Mouse (Mus musculus): ENCODE results near the gene Nt5dc2. TPM values are rescaled to one million over a fixed set of nuclear protein-coding genes. Genes with fewer than 3 reads are reported as not detected.

Nt5dc2 gene
- polyA plus RNA-seq, 1 experiment from 2014 or later = 350 TPM

DNA sequence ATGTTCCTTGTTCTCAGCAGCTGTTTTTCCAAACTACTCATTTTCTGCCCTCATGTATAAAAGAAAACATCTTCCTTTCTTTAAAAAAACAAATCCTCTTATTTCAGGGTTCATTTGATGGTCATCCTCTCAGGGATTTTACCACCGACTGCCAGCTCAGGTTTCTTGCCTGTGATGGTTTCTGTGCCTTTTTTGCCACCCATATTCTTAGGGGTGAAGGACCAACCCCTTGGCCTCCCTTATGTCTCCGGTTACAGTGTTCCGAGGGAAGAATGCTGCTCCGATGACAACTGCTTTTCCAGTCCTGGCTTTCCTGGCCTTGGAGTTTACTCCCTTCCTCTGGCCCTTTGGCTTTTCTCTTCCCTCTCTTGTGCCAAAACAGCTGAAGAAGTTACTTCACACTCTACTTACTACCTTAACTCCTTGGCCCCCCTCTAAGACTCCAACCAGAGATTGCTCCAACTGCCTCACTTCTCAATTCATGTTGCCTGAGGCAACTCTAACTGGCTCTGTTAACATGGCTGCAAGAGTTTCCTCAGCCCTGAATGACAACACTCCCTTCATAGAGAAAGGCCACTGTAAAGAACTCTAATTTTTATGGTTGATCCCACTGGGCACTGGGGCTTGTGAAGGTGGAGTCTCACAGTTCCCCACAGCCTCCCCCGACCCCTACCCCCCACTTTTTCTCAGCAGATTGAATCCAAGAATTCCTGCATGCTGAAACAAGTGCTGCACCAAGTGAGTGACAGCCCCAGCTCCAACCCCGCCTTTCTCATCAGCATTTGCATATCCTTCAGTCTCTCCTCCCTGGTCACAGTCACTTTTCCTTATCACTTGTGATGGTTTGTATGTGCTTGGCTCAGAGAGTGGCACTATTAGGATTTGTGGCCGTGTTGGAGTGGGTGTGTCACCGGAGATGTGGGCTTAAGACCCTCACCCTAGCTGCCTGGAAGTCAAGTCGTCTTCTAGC lies 5.5 kb upstream of the Nt5dc2 start:
- ATAC-seq (ENCODE audit: low FRiP score, low TSS enrichment) = no peak
- peak overlapping the region; percentile 90 for H3K27ac ChIP-seq (ENCODE audit: low read length)

DNA sequence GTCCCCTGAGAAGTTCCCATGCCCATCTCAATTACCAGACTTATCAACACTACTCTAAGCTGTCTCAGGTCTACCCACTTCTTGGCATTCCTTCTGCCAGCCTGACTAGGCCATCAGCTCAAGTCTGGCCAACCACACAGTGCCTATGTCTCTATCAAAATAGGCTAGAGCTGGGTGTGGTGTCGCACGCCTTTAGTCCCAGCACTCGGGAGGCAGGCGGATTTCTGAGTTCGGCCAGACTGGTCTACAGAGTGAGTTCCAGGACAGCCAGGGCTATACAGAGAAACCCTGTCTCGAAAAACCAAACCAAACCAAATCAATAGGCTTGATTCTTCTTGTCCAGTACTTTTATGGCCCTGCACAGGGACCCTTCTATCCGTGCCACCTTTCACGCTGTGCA lies 4.0 kb upstream of the Nt5dc2 start:
- no peak overlapping the region for H3K9ac ChIP-seq (replicated peaks; ENCODE audit: low read length)
- H3K27me3 ChIP-seq (ENCODE audit: insufficient read depth, low read length) = no peaks in the 10 kb centered on the region
- H3K9me3 ChIP-seq (ENCODE audit: low read length) = no peaks in the 10 kb centered on the region
- peak overlapping the region; percentile 30 for H3K4me2 ChIP-seq (replicated peaks; ENCODE audit: low read depth, low read length)
- peaks cover 6% of the 10 kb centered on the region; the same call in 1 of the 2 replicates for H3K36me3 ChIP-seq (ENCODE audit: insufficient read depth, low read length)
- H3K4me3 ChIP-seq (ENCODE audit: low read length) = no peak overlapping the region
- 93% methylated on average over 8 of the region's 8 CpGs for WGBS
- peaks cover 48% of the 10 kb centered on the region for H3K4me1 ChIP-seq (ENCODE audit: insufficient read depth, low read length)
- no peak overlapping the region; the same call in 1 of the 2 replicates for H3K27ac ChIP-seq (ENCODE audit: low read length)
- ATAC-seq (ENCODE audit: low FRiP score, low TSS enrichment) = no peak

More for the DNA sequence above, 5.5 kb upstream of the Nt5dc2 start:
- Histone ChIP-seq H3K9me3 (ENCODE audit: low read length) (no peaks in the 10 kb centered on the region), H3K4me1 (ENCODE audit: insufficient read depth, low read length) (peaks cover 45% of the 10 kb centered on the region), H3K9ac (replicated peaks; ENCODE audit: low read length) (peak overlapping the region; percentile 43), H3K27me3 (ENCODE audit: insufficient read depth, low read length) (no peaks in the 10 kb centered on the region), H3K36me3 (ENCODE audit: insufficient read depth, low read length) (peaks cover 10% of the 10 kb centered on the region; the same call in 1 of the 2 replicates), H3K4me2 (replicated peaks; ENCODE audit: low read depth, low read length) (peak overlapping the region; percentile 30; the same call in 1 of the 2 replicates), H3K4me3 (ENCODE audit: low read length) (no peak overlapping the region)
- WGBS = 29% methylated on average over 9 of the region's 9 CpGs

DNA sequence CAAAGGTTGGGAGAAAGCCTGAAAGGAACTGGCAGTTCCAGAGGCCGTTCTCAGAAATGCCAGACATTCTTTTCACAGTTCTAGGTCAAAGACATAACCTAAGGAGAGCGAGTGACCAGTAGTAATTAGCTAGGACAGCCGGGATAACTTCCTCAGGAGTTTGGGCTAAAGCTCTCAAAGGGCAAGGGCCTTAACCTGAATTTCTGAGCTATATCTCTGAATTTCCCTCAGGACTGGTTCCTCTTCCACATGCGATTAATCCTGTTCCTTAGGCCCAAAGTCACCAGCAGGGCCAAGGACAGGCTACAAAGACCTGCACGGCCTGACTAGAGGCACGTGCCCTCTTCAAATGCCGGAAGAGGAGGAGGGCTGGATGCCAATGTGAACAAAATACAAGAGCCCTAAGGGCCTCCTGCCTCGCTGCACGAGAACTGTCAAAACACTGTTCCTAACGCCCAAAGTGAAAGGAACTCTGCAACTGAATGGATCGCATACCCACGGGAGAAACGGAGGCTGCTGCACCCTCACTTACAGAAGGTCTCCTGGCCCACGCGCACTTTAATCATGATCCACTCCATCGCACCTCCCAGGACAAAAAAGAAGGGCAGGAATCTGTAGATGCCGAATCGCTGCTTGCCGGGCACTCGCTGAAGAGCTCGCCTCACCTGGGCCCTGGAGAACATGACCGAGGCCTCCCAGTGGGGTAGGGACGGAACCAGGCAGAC lies 2.6 kb upstream of the Nt5dc2 start:
- no peak for ATAC-seq (ENCODE audit: low FRiP score, low TSS enrichment)
- no peaks in the 10 kb centered on the region for H3K27me3 ChIP-seq (ENCODE audit: insufficient read depth, low read length)
- H3K4me1 ChIP-seq (ENCODE audit: insufficient read depth, low read length) = peaks cover 62% of the 10 kb centered on the region
- H3K9me3 ChIP-seq (ENCODE audit: low read length) = no peaks in the 10 kb centered on the region
- peak overlapping the region; percentile 94 for H3K27ac ChIP-seq (ENCODE audit: low read length)
- WGBS = under 1% methylated on average over 23 of the region's 23 CpGs
- H3K36me3 ChIP-seq (ENCODE audit: insufficient read depth, low read length) = no peaks in the 10 kb centered on the region
- H3K4me3 ChIP-seq (ENCODE audit: low read length) = peak overlapping the region; percentile 88
- peak overlapping the region; percentile 91 for H3K4me2 ChIP-seq (replicated peaks; ENCODE audit: low read depth, low read length)
- peak overlapping the region; percentile 94 for H3K9ac ChIP-seq (replicated peaks; ENCODE audit: low read length)

DNA sequence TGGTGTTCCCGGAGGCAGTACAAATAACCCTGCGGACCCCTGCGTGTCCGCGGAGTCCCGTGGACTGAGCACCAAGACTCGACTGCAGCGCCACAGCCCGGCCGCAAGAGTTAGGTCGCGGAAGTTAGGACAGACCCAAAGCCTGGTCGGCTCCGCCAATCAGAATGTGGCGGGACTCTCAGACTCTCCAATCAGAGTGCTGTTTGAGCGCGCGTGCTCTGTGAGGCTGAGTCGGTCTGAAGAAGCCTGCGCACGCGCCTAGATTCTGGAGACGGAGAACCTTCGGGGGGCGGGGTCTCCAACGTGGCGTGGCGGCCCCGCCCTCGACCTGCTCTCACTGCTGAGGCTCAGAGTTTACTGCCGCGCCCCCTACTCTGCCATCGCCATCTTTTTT lies 2.0 kb upstream of the Nt5dc2 start, which contains the start of gene Smim4:
Gene Smim4, minus strand, starts transcription at position 131 of the 394 bp plus-strand sequence.
- H3K36me3 ChIP-seq (ENCODE audit: insufficient read depth, low read length) = no peaks in the 10 kb centered on the region
- H3K4me3 ChIP-seq (ENCODE audit: low read length) = peak within 1 kb of the TSS; percentile 88
- H3K9me3 ChIP-seq (ENCODE audit: low read length) = no peaks in the 10 kb centered on the region
- H3K4me2 ChIP-seq (replicated peaks; ENCODE audit: low read depth, low read length) = peak within 1 kb of the TSS; percentile 91
- WGBS = under 1% methylated on average over 33 of the region's 33 CpGs
- peaks cover 68% of the 10 kb centered on the region for H3K4me1 ChIP-seq (ENCODE audit: insufficient read depth, low read length)
- peak within 1 kb of the TSS; percentile 94 for H3K9ac ChIP-seq (replicated peaks; ENCODE audit: low read length)
- peak within 1 kb of the TSS; percentile 95 for H3K27ac ChIP-seq (ENCODE audit: low read length)
- peak; percentile 95 for ATAC-seq (ENCODE audit: low FRiP score, low TSS enrichment)
- no peaks in the 10 kb centered on the region for H3K27me3 ChIP-seq (ENCODE audit: insufficient read depth, low read length)

DNA sequence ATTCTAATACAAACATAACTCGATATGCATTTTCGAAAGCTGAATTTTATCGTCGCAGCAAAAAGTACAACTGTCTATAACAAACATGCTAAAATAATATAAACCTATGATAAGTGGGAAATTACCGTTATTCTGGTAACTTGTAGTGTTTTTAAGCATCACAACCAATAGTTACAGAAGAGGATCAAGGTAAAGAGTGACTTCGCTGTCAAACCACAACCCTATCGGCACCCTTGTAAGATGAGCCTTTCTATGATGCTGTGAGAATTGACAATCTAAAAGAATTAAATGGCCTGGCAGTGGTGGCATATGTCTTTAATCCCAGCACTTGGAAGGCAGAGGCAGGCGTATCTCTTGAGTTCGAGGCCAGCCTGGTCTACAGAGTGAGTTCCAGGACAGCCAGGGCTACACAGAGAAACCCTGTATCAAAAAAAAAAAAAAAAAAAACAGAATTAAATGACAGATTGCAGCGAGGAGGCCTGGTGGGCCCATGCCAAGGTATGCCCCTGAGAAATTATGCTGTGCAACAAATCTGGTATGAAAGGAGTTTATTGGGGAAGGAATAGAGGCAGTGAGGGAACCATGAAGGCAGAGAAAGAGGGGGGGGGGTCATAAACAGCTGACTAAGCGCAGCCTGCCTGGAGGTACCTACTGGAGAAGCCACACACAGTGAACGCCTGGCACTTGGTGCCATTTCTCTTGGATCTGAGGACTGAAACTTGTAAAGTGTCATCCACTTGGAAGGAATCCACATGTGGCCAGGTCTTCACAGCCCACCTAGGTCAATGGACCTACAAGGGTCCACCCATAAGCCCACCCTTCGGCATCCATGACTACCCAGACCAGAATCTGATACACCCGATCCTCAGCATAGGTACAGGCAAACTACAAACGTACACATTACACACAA lies 1.3 kb upstream of the Nt5dc2 start:
- H3K9me3 ChIP-seq (ENCODE audit: low read length) = no peaks in the 10 kb centered on the region
- H3K36me3 ChIP-seq (ENCODE audit: insufficient read depth, low read length) = 0 out of 2 replicates have a peak, but pooled peaks cover under 1% of the 10 kb centered on the region
- no peak for ATAC-seq (ENCODE audit: low FRiP score, low TSS enrichment)
- 0 out of 2 replicates have a peak overlapping the region, but pooled peaks have one; percentile 94 for H3K9ac ChIP-seq (replicated peaks; ENCODE audit: low read length)
- peaks cover 71% of the 10 kb centered on the region for H3K4me1 ChIP-seq (ENCODE audit: insufficient read depth, low read length)
- H3K4me2 ChIP-seq (replicated peaks; ENCODE audit: low read depth, low read length) = peak overlapping the region; percentile 91
- 66% methylated on average over 15 of the region's 15 CpGs for WGBS
- H3K27me3 ChIP-seq (ENCODE audit: insufficient read depth, low read length) = no peaks in the 10 kb centered on the region
- H3K4me3 ChIP-seq (ENCODE audit: low read length) = peak overlapping the region; percentile 88
- H3K27ac ChIP-seq (ENCODE audit: low read length) = peak overlapping the region; percentile 95

DNA sequence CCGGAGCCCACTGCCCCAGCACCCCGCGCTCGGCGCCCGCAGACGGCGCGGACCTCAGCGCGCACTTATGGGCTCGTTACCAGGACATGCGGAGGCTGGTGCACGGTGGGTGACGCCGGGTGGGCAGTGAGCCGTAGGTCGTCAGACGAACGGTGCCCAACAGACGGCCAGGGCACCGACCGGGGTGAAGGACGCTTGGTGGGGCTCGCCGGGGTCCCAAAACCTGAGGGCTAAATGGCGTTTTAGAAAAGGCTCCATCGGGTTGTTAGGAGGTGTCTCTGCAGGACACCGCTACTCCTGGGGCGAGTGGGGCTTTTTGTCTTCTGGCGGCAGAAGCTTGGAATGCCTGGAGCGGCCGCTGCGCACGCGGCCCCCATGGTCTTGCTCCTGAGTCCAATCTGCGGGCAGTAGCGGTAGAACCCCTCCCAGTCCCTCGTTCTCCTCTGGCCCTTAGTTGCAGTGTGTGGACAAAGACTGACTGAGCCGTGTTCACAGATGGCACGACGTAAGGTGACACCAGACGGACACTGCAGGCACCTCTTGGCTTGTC lies 494 bp downstream of the Nt5dc2 start:
- H3K27ac ChIP-seq (ENCODE audit: low read length) = peak overlapping the region; percentile 95
- H3K4me2 ChIP-seq (replicated peaks; ENCODE audit: low read depth, low read length) = peak overlapping the region; percentile 90
- H3K9me3 ChIP-seq (ENCODE audit: low read length) = no peaks in the 10 kb centered on the region
- H3K27me3 ChIP-seq (ENCODE audit: insufficient read depth, low read length) = no peaks in the 10 kb centered on the region
- ATAC-seq (ENCODE audit: low FRiP score, low TSS enrichment) = no peak; the same call in 1 of the 2 replicates
- peaks cover 54% of the 10 kb centered on the region for H3K4me1 ChIP-seq (ENCODE audit: insufficient read depth, low read length)
- peaks cover 18% of the 10 kb centered on the region for H3K36me3 ChIP-seq (ENCODE audit: insufficient read depth, low read length)
- H3K9ac ChIP-seq (replicated peaks; ENCODE audit: low read length) = peak overlapping the region; percentile 94
- WGBS = under 1% methylated on average over 43 of the region's 43 CpGs
- H3K4me3 ChIP-seq (ENCODE audit: low read length) = peak overlapping the region; percentile 97

DNA sequence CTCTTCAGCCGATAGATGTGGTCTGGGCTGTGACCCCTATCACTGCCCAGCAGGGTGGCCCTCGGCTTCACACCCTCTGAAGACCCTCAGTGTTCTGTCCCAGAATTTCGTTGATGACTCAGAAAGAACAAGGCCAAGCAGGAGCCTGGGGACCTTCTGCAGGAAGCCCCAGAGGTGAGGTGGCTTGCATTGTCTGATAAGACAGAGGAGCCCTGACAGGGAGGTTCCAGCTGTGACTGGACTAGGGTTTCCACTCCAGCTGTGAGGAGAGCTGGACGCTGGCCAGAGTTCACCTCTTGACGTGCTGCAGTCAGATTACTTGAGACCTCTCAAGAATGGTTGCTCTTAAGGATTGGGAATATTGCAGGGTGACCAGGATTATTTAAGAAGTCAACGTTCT lies 1.2 kb downstream of the Nt5dc2 start:
- H3K4me3 ChIP-seq (ENCODE audit: low read length) = peak overlapping the region; percentile 97
- ATAC-seq (ENCODE audit: low FRiP score, low TSS enrichment) = no peak
- H3K9me3 ChIP-seq (ENCODE audit: low read length) = no peaks in the 10 kb centered on the region
- H3K4me1 ChIP-seq (ENCODE audit: insufficient read depth, low read length) = peaks cover 52% of the 10 kb centered on the region
- peaks cover 25% of the 10 kb centered on the region for H3K36me3 ChIP-seq (ENCODE audit: insufficient read depth, low read length)
- H3K27ac ChIP-seq (ENCODE audit: low read length) = no peak overlapping the region
- peak overlapping the region; percentile 90 for H3K4me2 ChIP-seq (replicated peaks; ENCODE audit: low read depth, low read length)
- H3K9ac ChIP-seq (replicated peaks; ENCODE audit: low read length) = peak overlapping the region; percentile 94
- WGBS = 4% methylated on average over 6 of the region's 6 CpGs
- no peaks in the 10 kb centered on the region for H3K27me3 ChIP-seq (ENCODE audit: insufficient read depth, low read length)

DNA sequence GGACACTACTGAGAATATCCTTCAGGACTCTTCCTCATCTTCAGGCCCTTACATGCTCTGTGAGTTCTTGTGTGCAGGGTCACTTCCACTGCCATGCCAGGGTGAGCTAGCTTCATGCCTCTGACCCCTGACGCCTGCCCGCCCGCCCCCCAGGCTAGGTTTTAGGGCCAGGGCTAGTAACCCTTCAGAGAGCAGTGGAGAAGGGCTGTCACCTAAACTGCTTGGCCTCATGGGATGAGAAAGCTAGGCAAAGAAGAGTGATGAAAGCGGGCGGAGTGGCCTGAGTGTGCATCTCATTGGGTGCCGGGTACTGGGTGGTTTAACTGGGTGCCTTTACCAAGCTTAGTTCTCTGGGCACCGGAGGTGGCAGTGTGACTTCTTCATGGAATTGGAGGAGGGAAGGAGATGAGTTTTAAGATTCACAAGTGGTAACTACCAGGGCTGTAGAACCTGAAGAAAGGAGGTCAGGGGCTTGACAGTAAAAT lies 1.7 kb downstream of the Nt5dc2 start:
- WGBS = 68% methylated on average over 7 of the region's 7 CpGs

More for the DNA sequence above, 1.7 kb downstream of the Nt5dc2 start:
- no peaks in the 10 kb centered on the region for H3K9me3 ChIP-seq (ENCODE audit: low read length)
- peak overlapping the region; percentile 94 for H3K9ac ChIP-seq (replicated peaks; ENCODE audit: low read length)
- H3K27me3 ChIP-seq (ENCODE audit: insufficient read depth, low read length) = no peaks in the 10 kb centered on the region
- peaks cover 30% of the 10 kb centered on the region for H3K36me3 ChIP-seq (ENCODE audit: insufficient read depth, low read length)
- H3K27ac ChIP-seq (ENCODE audit: low read length) = peak overlapping the region; percentile 33; the same call in 1 of the 2 replicates
- H3K4me1 ChIP-seq (ENCODE audit: insufficient read depth, low read length) = peaks cover 52% of the 10 kb centered on the region
- peak overlapping the region; percentile 97 for H3K4me3 ChIP-seq (ENCODE audit: low read length)
- peak overlapping the region; percentile 90 for H3K4me2 ChIP-seq (replicated peaks; ENCODE audit: low read depth, low read length)
- ATAC-seq (ENCODE audit: low FRiP score, low TSS enrichment) = no peak
